Mouse (Mus musculus) c-Kit-positive CD71-positive TER-119-negative erythroid progenitor cells, embryonic 14.5 days (primary cell): Measurements from ENCODE around the gene Tmem237.

Experiments
- DNase-seq: peaks from one replicate; pipeline ENCODE4 v3.0.0-alpha.2; 2013; ENCODE audit warnings: low read depth

Tmem237 gene

GRCm38 (mm10) chr1:59101020-59101419, 19.2 kb downstream of the Tmem237 start:
- DNase-seq = no peak

GRCm38 (mm10) chr1:59094705-59095104, 25.5 kb downstream of the Tmem237 start, which contains the start of gene C2cd6:
C2cd6 (minus strand) TSS chr1:59094900.
- DNase-seq = no peak

GRCm38 (mm10) chr1:59070867-59071266, 49.3 kb downstream of the Tmem237 start:
- DNase-seq = peak; percentile 7

GRCm38 (mm10) chr1:59067976-59068375, 52.2 kb downstream of the Tmem237 start:
- no peak for DNase-seq

GRCm38 (mm10) chr1:59063697-59064096, 56.5 kb downstream of the Tmem237 start:
- no peak for DNase-seq

GRCm38 (mm10) chr1:59056955-59057354, 63.3 kb downstream of the Tmem237 start:
- DNase-seq = no peak

GRCm38 (mm10) chr1:59051306-59051705, 68.9 kb downstream of the Tmem237 start:
- DNase-seq = no peak
